ENCODE assay signal across 35 mouse cellular contexts in the genomic region with DNA sequence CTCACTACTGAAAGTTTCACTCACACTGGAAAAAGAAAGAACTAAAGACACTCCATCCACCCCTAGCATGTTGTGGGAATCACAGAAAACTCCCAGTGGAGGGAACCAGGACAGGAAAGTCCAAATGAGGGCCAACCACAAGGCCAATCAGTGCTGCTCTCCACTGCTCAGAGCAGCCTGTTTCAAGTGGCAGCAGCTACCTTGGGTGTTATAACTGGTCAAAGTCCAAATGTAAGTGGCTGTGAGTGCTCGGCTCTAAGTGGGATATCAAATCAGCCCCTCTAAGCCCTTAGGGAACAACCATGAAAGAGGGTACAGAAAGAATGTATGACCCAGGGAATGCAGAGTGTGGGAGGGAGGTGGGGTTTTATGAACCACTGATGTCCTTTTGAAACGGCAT. TPM values are rescaled to one million over a fixed set of nuclear protein-coding genes. Genes with fewer than 3 reads are reported as not detected.
"Had no signal": no experiment of that assay in that cellular context is flagged by ENCODE, and none has a peak within 500 bp of the region (broad histone marks: within the 10 kb centered on the region; RNA-seq: fewer than 3 reads in every experiment).

No protein-coding gene starts in this region.

- DNase-seq: heart, postnatal 14 days; heart, postnatal 36 days; heart, postnatal 4 days; kidney, adult 11 months; kidney, adult 18-20 months; kidney, adult 2 months; kidney, adult 8-10 months; kidney, adult 9 months; kidney, postnatal 10 days; kidney, postnatal 14 days; kidney, postnatal 25 days; kidney, postnatal 36 days; kidney, postnatal 4 days; layer of hippocampus, adult 9-11 months; layer of hippocampus, postnatal 36 days had no signal

- H3K27ac ChIP-seq: heart, embryonic 13.5 days; heart, embryonic 15.5 days; hindbrain, embryonic 10.5 days; hindbrain, embryonic 12.5 days; hindbrain, embryonic 13.5 days; hindbrain, embryonic 14.5 days; hindbrain, embryonic 15.5 days; hindbrain, postnatal 0 days; intestine, embryonic 15.5 days; kidney, embryonic 15.5 days; kidney, postnatal 0 days; layer of hippocampus, adult 2 months; left cerebral cortex, adult 2 months had no signal

- H3K9ac ChIP-seq: heart, embryonic 13.5 days; heart, embryonic 15.5 days; hindbrain, embryonic 12.5 days; hindbrain, embryonic 13.5 days; hindbrain, embryonic 14.5 days; hindbrain, embryonic 15.5 days; intestine, embryonic 15.5 days; kidney, embryonic 15.5 days had no signal

- H3K4me1 ChIP-seq: heart, embryonic 13.5 days; heart, embryonic 15.5 days; hindbrain, embryonic 13.5 days; hindbrain, embryonic 15.5 days; intestine, embryonic 15.5 days had no signal

- ATAC-seq: hindbrain, embryonic 16.5 days; hindbrain, postnatal 0 days; inflammation-experienced regulatory T-cells, adult 6 months; intestine, embryonic 15.5 days; intestine, embryonic 16.5 days; intestine, postnatal 0 days had no signal

- H3K36me3 ChIP-seq: heart, embryonic 13.5 days; heart, embryonic 15.5 days; hindbrain, embryonic 10.5 days; hindbrain, embryonic 12.5 days; hindbrain, embryonic 13.5 days; hindbrain, embryonic 15.5 days; intestine, embryonic 15.5 days had no signal

- H3K27me3 ChIP-seq: heart, embryonic 13.5 days; hindbrain, embryonic 12.5 days; hindbrain, embryonic 13.5 days; hindbrain, embryonic 15.5 days; intestine, embryonic 15.5 days; kidney, embryonic 15.5 days had no signal

- H3K9me3 ChIP-seq: heart, embryonic 13.5 days; heart, embryonic 15.5 days; hindbrain, embryonic 10.5 days; hindbrain, embryonic 12.5 days; hindbrain, embryonic 13.5 days; hindbrain, embryonic 15.5 days; intestine, embryonic 15.5 days; kidney, embryonic 15.5 days had no signal

- H3K4me2 ChIP-seq: heart, embryonic 11.5 days; heart, embryonic 13.5 days; heart, embryonic 15.5 days; hindbrain, embryonic 12.5 days; hindbrain, embryonic 13.5 days; hindbrain, embryonic 14.5 days; hindbrain, embryonic 15.5 days; intestine, embryonic 15.5 days; kidney, embryonic 15.5 days had no signal

- H3K4me3 ChIP-seq: heart, embryonic 13.5 days; heart, embryonic 15.5 days; hindbrain, embryonic 10.5 days; hindbrain, embryonic 12.5 days; hindbrain, embryonic 13.5 days; hindbrain, embryonic 15.5 days; intestine, embryonic 15.5 days; kidney, embryonic 15.5 days; layer of hippocampus, adult 2 months; left cerebral cortex, adult 2 months had no signal

RNA-seq across cellular contexts. Expression of a gene that starts 56.5 kb away (rescaled TPM):
- total RNA-seq: heart, postnatal 25 days; heart, postnatal 36 days; hematopoietic stem cell, adult 5-6 weeks had no signal
- polyA plus RNA-seq: inflammation-experienced regulatory T-cells, adult 6 months had no signal
